Mouse (Mus musculus): ENCODE data around the gene Zmym5.
"Not testable (repeated sequence)": the region's sequence is repeated elsewhere in the genome, so short reads cannot be mapped to it uniquely, and the experiment has no call there.

Zmym5 gene

DNA sequence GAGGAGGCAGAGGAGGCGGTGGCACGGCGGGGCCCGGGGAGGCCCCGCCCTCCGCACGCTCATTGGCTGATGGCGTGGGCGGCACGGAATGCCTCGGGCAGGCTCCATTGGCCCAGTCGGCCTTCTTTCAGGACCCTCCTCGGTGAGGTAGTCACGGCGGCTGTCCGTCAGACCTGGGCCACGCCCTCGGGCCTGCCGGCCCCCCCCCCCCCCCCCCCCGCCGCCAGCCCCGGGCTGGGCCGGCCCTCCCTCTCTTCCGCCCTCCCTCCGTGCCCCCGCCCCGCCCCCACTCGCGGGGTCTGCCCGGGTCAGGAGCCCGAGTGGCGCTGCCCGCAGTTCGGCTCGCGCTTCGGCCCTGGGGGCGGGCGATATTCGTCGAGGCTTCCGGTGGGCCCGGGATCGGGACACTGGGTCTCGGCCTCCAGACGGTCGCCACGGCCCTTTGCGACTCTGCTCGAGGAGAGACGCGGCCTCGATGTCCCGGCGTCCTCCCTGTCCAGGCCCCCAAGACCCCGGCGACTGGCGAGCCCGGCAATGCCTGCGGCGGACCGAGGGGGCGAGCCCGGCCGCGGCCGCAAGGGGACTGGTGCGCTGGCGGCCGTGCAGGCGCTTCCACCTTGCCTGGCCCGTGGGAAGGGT, at the start of gene Zmym5:
Zmym5 (minus strand) TSS at position 16 of the 639 bp plus-strand sequence.
- DNase-seq (ENCODE audit: low spot score in 2 of 2), result peak; percentile 95 to 97

- no peak for DNase-seq (ENCODE audit: low spot score in 2 of 2)
Measured at GRCm38 (mm10) chr14:56849681-56850080, 38.2 kb upstream of the Zmym5 start.

- no peak for DNase-seq (ENCODE audit: low spot score in 2 of 2)
Measured at GRCm38 (mm10) chr14:56848322-56848721, 36.8 kb upstream of the Zmym5 start.

DNA sequence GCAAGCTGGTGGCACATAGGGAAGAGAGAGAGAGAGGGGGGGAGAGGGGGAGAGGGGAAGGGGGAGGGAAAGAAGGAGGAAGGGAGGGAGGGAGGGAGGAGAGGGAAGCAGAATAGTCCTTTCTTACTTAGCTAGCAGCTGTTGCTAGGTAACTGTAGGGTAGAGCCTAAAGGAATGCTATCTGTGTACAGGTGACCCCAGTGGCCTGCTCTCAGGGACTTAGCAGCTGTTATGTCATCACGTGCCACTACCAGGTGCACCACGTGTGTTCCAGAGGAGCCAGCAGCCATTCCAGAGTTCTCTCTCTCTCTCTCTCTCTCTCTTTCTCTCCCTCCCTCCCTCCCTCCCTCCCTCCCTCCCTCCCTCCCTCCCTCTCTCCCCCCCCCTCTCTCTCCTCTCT, 33.0 kb upstream of the Zmym5 start:
- DNase-seq (ENCODE audit: low spot score in 2 of 2), result no peak

GRCm38 (mm10) chr14:56844033-56844432, 32.5 kb upstream of the Zmym5 start:
- DNase-seq (ENCODE audit: low spot score in 2 of 2), result no peak

GRCm38 (mm10) chr14:56834576-56834975, 23.1 kb upstream of the Zmym5 start:
- not testable (repeated sequence) for DNase-seq (ENCODE audit: low spot score in 2 of 2)

DNA sequence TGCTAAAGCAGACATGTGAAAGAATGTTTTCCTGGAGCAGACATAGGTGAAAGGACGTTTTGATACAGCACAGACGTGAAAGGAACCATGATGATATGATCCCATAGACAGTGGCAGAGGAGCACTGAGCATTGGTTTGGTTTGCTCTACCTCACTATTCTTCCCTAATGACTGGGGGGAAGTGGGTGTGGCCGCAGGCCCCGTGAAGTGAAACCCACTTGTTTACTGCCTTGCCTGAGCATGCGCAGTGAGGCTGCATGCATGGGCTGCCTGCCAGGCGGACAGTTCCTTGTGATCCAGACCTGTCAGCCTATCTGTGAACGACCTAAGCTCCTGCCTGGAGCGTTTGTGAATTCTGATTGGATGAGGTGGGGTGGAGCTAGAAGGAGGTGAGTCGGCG, 21.7 kb upstream of the Zmym5 start:
- not testable (repeated sequence) for DNase-seq (ENCODE audit: low spot score in 2 of 2)

- DNase-seq (ENCODE audit: low spot score in 2 of 2), result no peak
Measured at GRCm38 (mm10) chr14:56832563-56833113, 21.1 kb upstream of the Zmym5 start.

- no peak for DNase-seq (ENCODE audit: low spot score in 2 of 2)
Measured at GRCm38 (mm10) chr14:56832147-56832546, 20.6 kb upstream of the Zmym5 start.

GRCm38 (mm10) chr14:56830491-56831045, 19.1 kb upstream of the Zmym5 start:
- DNase-seq (ENCODE audit: low spot score in 2 of 2), result no peak

DNA sequence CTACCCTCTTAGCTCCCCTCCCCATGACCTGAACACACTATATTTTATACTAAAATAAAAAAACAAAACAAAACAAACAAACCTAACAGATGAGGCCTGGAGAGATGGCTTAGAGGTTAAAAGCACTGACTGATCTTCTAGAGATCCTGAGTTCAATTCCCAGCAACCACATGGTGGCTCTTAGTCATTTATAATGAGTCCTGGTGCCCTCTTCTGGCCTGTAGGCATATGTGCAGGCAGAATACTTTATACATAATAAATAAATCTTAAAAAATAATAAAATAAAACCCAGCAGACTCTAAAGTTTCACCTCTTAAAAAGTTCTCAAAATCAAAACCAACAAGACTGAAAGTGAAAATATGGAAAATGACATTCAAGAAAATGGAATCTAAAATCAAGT, 13.0 kb upstream of the Zmym5 start:
- no peak for DNase-seq (ENCODE audit: low spot score in 2 of 2)

DNA sequence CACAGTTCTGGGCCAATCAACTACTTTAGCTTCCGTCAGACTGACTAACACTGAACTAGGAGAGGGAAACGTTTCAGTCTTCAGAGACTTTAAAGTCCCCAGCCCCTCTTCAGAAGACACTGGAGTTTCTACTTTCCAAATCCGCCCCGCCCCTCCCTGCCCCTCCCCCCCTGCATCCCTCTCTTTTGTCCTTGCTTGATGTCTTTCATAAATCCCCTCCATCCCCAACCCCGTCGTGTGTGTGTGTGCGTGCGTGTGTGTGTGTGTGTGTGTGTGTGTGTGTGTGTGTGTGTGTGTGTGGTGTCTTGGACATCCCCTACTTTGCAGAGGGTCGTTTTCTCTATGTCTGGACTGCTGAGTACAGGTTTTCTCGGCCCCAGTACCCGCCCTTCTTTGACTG, 6.1 kb upstream of the Zmym5 start:
- no peak for DNase-seq (ENCODE audit: low spot score in 2 of 2)

- DNase-seq (ENCODE audit: low spot score in 2 of 2), result no peak
Measured at GRCm38 (mm10) chr14:56817131-56817530, 5.6 kb upstream of the Zmym5 start.

- DNase-seq (ENCODE audit: low spot score in 2 of 2), result no peak
Measured at GRCm38 (mm10) chr14:56816541-56816940, 5.0 kb upstream of the Zmym5 start.

- DNase-seq (ENCODE audit: low spot score in 2 of 2), result peak; percentile 85 to 90
Measured at GRCm38 (mm10) chr14:56812520-56813036, 1.1 kb upstream of the Zmym5 start.

GRCm38 (mm10) chr14:56810781-56811690, 480 bp downstream of the Zmym5 start:
- DNase-seq (ENCODE audit: low spot score in 2 of 2), result peak; percentile 35 to 43

GRCm38 (mm10) chr14:56793243-56793642, 18.3 kb downstream of the Zmym5 start:
- DNase-seq (ENCODE audit: low spot score in 2 of 2), result peak; percentile 50 to 53

GRCm38 (mm10) chr14:56784575-56784974, 26.9 kb downstream of the Zmym5 start:
- DNase-seq (ENCODE audit: low spot score in 2 of 2), result no peak

DNA sequence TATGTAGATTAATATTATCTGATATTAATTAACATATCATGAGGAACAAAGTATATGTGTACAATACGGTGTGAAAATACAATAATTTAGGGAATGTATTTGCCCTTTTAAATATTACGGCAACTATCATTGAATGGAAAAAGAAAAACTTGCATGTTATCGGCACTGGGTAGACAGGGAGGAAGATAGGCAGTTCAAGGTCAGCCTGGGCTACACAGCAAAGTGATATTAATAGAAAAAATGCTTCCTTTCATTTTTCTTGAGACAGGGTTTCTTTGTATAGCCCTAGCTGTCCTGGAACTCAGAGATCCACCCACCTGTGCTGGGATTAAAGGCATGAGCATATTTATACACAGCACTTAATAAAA, 32.6 kb downstream of the Zmym5 start:
- DNase-seq (ENCODE audit: low spot score in 2 of 2), result no peak

GRCm38 (mm10) chr14:56778200-56778932, 33.1 kb downstream of the Zmym5 start, which contains the start of gene Pspc1:
Gene Pspc1 (minus strand): TSS chr14:56778316.
- peak; percentile 98 for DNase-seq (ENCODE audit: low spot score in 2 of 2)

DNA sequence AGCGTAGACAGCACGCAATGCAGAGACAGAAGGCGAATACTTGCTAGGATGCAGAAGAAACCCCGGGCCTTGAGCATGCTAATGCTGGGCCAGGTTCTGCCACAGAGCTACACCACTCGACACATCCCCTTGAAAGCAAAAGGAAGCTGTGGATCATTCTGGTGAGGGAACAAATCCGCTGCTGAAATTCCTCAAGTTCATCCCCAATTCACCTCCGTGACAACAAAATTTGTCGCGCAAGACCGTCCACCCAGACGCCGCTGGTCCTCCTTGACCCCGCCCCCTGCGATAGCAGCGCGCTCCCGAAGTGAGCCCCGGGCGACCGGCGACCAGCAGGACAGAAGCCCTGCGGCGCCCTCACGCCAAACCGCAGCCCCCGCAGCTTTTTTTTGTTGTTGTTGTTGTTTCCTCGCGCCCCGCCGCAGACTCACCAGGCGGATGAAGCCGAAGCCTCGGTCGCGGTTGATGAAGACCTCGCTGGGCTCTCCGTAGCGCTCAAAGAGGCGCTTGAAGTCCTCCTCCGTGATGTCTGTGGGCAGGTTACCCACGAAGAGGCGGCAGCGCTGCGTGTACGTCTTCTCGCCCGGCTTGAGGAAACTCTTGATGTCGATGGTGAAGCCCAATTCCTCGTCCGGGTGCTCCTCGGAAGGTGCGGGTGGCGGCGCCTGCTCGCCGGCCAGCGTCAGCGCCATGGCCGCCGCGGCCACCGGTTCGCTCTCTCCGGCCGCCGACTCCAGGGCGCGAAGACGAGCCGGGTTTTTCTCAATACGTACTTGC, 34.0 kb downstream of the Zmym5 start:
- peak; percentile 75 to 79 for DNase-seq (ENCODE audit: low spot score in 2 of 2)
